Mouse (Mus musculus): ENCODE results near the gene Eva1b.
"Not testable (repeated sequence)": the region's sequence is repeated elsewhere in the genome, so short reads cannot be mapped to it uniquely, and the experiment has no call there.

GRCm38 (mm10) chr4:126175980-126176379, 28.4 kb downstream of the Eva1b start:
- not testable (repeated sequence) for TF ChIP-seq EP300, CTCF (IDR thresholded peaks at IDR 0.05; ENCODE audit: low read depth)
